Mouse (Mus musculus): Measurements from ENCODE around the gene 1700025G04Rik.

GRCm38 (mm10) chr1:151963248-151963647 is 126.7 kb downstream of the 1700025G04Rik start:
- no peak for TF ChIP-seq CTCF (IDR thresholded peaks at IDR 0.05; ENCODE audit: insufficient read depth, low read length)
- no peak for TF ChIP-seq POLR2A (IDR thresholded peaks at IDR 0.05; ENCODE audit: borderline replicate concordance, extremely low read depth, low read depth, low read length)
